Mouse (Mus musculus): ENCODE results near the gene Rhog.
A peak's percentile ranks its signal among the peaks of the same experiment; 100 is the strongest.

GRCm38 (mm10) chr7:102250631-102251214 lies 5.1 kb downstream of the Rhog start:
- TF ChIP-seq POLR2A (IDR thresholded peaks at IDR 0.05; ENCODE audit: borderline replicate concordance, control insufficient read depth, low read depth, low read length): peak; percentile 80
- TF ChIP-seq CTCF (IDR thresholded peaks at IDR 0.05; ENCODE audit: control insufficient read depth, insufficient read depth, low read length): peak; percentile 74
